Mouse (Mus musculus) forebrain, embryonic 14.5 days (tissue): ENCODE data around the gene Kcnmb3. TPM values are rescaled to one million over a fixed set of nuclear protein-coding genes. Genes with fewer than 3 reads are reported as not detected.

Experiments
- ATAC-seq: fragments of 200-750 bp; cut with Nextera tagmentation; 2 replicates; pipeline ENCODE4 v1.8.0; 2017; ENCODE audit warnings: mild to moderate bottlenecking, moderate library complexity
- DNase-seq: peaks from one replicate; pipeline ENCODE4 v3.0.0-alpha.2; 2015; ENCODE audit warnings: low spot score
- H3K27ac ChIP-seq: fragments of 300-500 bp; sonication (generic); 2 replicates; pipeline ENCODE4 v1.5.1; 2014; ENCODE audit warnings: low read depth, mild to moderate bottlenecking, control low read depth, low read length, moderate library complexity
- H3K27me3 ChIP-seq: fragments of 300-500 bp; sonication (generic); replicated peaks from 2 replicates; pipeline ENCODE4 v1.6.1; 2014; ENCODE audit warnings: low read length, control low read depth, mixed read lengths; ENCODE audit not compliant: control insufficient read depth, insufficient read depth
- H3K36me3 ChIP-seq: fragments of 300-500 bp; sonication (generic); 2 replicates; pipeline ENCODE4 v1.6.1; 2014; ENCODE audit warnings: low read length, control low read depth; ENCODE audit not compliant: control insufficient read depth, insufficient read depth
- H3K4me1 ChIP-seq: fragments of 300-500 bp; sonication (generic); 2 replicates; pipeline ENCODE4 v1.6.1; 2014; ENCODE audit warnings: antibody characterized with exemption, low read length, control low read depth; ENCODE audit not compliant: control insufficient read depth, insufficient read depth
- H3K4me2 ChIP-seq: fragments of 300-500 bp; sonication (generic); 2 replicates; pipeline ENCODE4 v1.6.1; 2014; ENCODE audit warnings: mild to moderate bottlenecking, control low read depth, low read length
- H3K4me3 ChIP-seq: fragments of 300-500 bp; sonication (generic); 2 replicates; pipeline ENCODE4 v1.5.1; 2014; ENCODE audit warnings: low read depth, low read length, control low read depth
- H3K9ac ChIP-seq: fragments of 300-500 bp; sonication (generic); 2 replicates; pipeline ENCODE4 v1.6.1; 2014; ENCODE audit warnings: mild to moderate bottlenecking, low read length, control low read depth, moderate library complexity
- H3K9me3 ChIP-seq: fragments of 300-500 bp; sonication (generic); replicated peaks from 2 replicates; pipeline ENCODE4 v1.6.1; 2016; ENCODE audit warnings: low read length, control low read depth, mixed read lengths; ENCODE audit not compliant: control insufficient read depth
- WGBS: fragments of 180-500 bp; shearing (Covaris S2); extraction: QIAGEN DNeasy Blood & Tissue Kit; methylation state at CpG from one replicate; pipeline ENCODE4 v1.1.7; 2014; 5-methylcytosine and 5-hydroxymethylcytosine counted together
- polyA plus RNA-seq: library from polyadenylated mRNA; unstranded; fragments of >200 nt; fragmentation: Nextera tagmentation; extraction: Ambion mirVana; gene quantifications from 2 replicates; pipeline ENCODE4 v1.2.1, GENCODE M21; 2014

Gene Kcnmb3
- not detected in 2 replicates for polyA plus RNA-seq

GRCm38 (mm10) chr3:32492097-32493090, at the start of gene Kcnmb3:
Gene Kcnmb3, minus strand, starts transcription at chr3:32492231.
- 86% methylated on average over 11 of the region's 11 CpGs for WGBS

GRCm38 (mm10) chr3:32538091-32538490, 46.1 kb upstream of the Kcnmb3 start:
- Histone ChIP-seq H3K9me3 (no peaks in the 10 kb centered on the region), H3K4me3 (no peak overlapping the region), H3K27me3 (no peaks in the 10 kb centered on the region), H3K4me1 (no peaks in the 10 kb centered on the region), H3K9ac (no peak overlapping the region), H3K27ac (no peak overlapping the region), H3K4me2 (no peak overlapping the region), H3K36me3 (peaks cover 45% of the 10 kb centered on the region)
- DNase-seq, result no peak
- WGBS, result 95% methylated on average over 5 of the region's 5 CpGs
- no peak for ATAC-seq

More at GRCm38 (mm10) chr3:32492097-32493090, at the start of gene Kcnmb3:
- no peak within 1 kb of the TSS for H3K27ac ChIP-seq
- H3K4me3 ChIP-seq, result no peak within 1 kb of the TSS
- ATAC-seq, result no peak
- H3K4me1 ChIP-seq, result no peaks in the 10 kb centered on the region
- H3K4me2 ChIP-seq, result no peak within 1 kb of the TSS
- no peaks in the 10 kb centered on the region for H3K36me3 ChIP-seq
- no peak for DNase-seq
- no peaks in the 10 kb centered on the region for H3K9me3 ChIP-seq
- no peaks in the 10 kb centered on the region for H3K27me3 ChIP-seq
- H3K9ac ChIP-seq, result no peak within 1 kb of the TSS

GRCm38 (mm10) chr3:32537556-32537955, 45.5 kb upstream of the Kcnmb3 start:
- no peak for DNase-seq
- no peak for ATAC-seq
- no peak overlapping the region for H3K4me2 ChIP-seq
- 41% methylated on average over 1 of the region's 1 CpGs for WGBS
- H3K27ac ChIP-seq, result no peak overlapping the region
- H3K36me3 ChIP-seq, result peaks cover 45% of the 10 kb centered on the region
- H3K4me3 ChIP-seq, result no peak overlapping the region
- H3K27me3 ChIP-seq, result no peaks in the 10 kb centered on the region
- no peaks in the 10 kb centered on the region for H3K4me1 ChIP-seq
- H3K9me3 ChIP-seq, result no peaks in the 10 kb centered on the region
- H3K9ac ChIP-seq, result no peak overlapping the region

- Histone ChIP-seq H3K36me3 (peaks cover 49% of the 10 kb centered on the region), H3K4me3 (no peak overlapping the region), H3K27ac (no peak overlapping the region), H3K9ac (no peak overlapping the region), H3K4me1 (no peaks in the 10 kb centered on the region), H3K27me3 (no peaks in the 10 kb centered on the region), H3K4me2 (no peak overlapping the region), H3K9me3 (no peaks in the 10 kb centered on the region)
- ATAC-seq, result no peak
- no peak for DNase-seq
- 86% methylated on average over 1 of the region's 1 CpGs for WGBS
Observed at GRCm38 (mm10) chr3:32535692-32536091, 43.7 kb upstream of the Kcnmb3 start.

GRCm38 (mm10) chr3:32530041-32530440, 38.0 kb upstream of the Kcnmb3 start:
- Histone ChIP-seq H3K27me3 (no peaks in the 10 kb centered on the region), H3K4me1 (peaks cover 5% of the 10 kb centered on the region; the same call in 1 of the 2 replicates), H3K27ac (no peak overlapping the region), H3K36me3 (peaks cover 19% of the 10 kb centered on the region), H3K4me2 (peak overlapping the region; percentile 61), H3K4me3 (peak overlapping the region; percentile 84), H3K9me3 (no peaks in the 10 kb centered on the region), H3K9ac (peak overlapping the region; percentile 85)
- ATAC-seq, result no peak
- 15% methylated on average over 5 of the region's 5 CpGs for WGBS
- DNase-seq, result no peak

- H3K4me3 ChIP-seq, result peak within 1 kb of the TSS; percentile 84
- peak; percentile 100 for ATAC-seq
- WGBS, result under 1% methylated on average over 33 of the region's 47 CpGs
- DNase-seq, result peak; percentile 97
- H3K36me3 ChIP-seq, result peaks cover 13% of the 10 kb centered on the region
- H3K4me1 ChIP-seq, result peaks cover 5% of the 10 kb centered on the region; the same call in 1 of the 2 replicates
- H3K4me2 ChIP-seq, result peak within 1 kb of the TSS; percentile 61
- no peak within 1 kb of the TSS for H3K27ac ChIP-seq
- H3K27me3 ChIP-seq, result no peaks in the 10 kb centered on the region
- H3K9ac ChIP-seq, result peak within 1 kb of the TSS; percentile 85
- no peaks in the 10 kb centered on the region for H3K9me3 ChIP-seq
Observed at GRCm38 (mm10) chr3:32529303-32529898, 37.4 kb upstream of the Kcnmb3 start, which contains the start of gene Mfn1. Gene Mfn1, plus strand, starts transcription at chr3:32529465.

GRCm38 (mm10) chr3:32527181-32527580, 35.1 kb upstream of the Kcnmb3 start:
- Histone ChIP-seq H3K9me3 (no peaks in the 10 kb centered on the region), H3K27ac (no peak overlapping the region), H3K27me3 (no peaks in the 10 kb centered on the region), H3K36me3 (peaks cover 22% of the 10 kb centered on the region), H3K4me3 (no peak overlapping the region), H3K4me2 (no peak overlapping the region), H3K4me1 (peaks cover 5% of the 10 kb centered on the region; the same call in 1 of the 2 replicates), H3K9ac (no peak overlapping the region)
- DNase-seq (no peak), ATAC-seq (no peak)
- WGBS, result 91% methylated on average over 4 of the region's 4 CpGs

GRCm38 (mm10) chr3:32513528-32513927, 21.5 kb upstream of the Kcnmb3 start:
- no peaks in the 10 kb centered on the region for H3K9me3 ChIP-seq
- peaks cover 35% of the 10 kb centered on the region for H3K36me3 ChIP-seq
- no peaks in the 10 kb centered on the region for H3K27me3 ChIP-seq
- DNase-seq (no peak), ATAC-seq (no peak)
- no peak overlapping the region for H3K9ac ChIP-seq
- H3K4me1 ChIP-seq, result peaks cover 16% of the 10 kb centered on the region
- H3K27ac ChIP-seq, result no peak overlapping the region
- no peak overlapping the region for H3K4me3 ChIP-seq
- H3K4me2 ChIP-seq, result no peak overlapping the region
